Mouse (Mus musculus): ENCODE data around the gene Car11. TPM values are rescaled to one million over a fixed set of nuclear protein-coding genes. Genes with fewer than 3 reads are reported as not detected.

Gene Car11
- polyA plus RNA-seq (2012; rRNA removed), result 18.0 and 20.0 TPM in 2 replicates

DNA sequence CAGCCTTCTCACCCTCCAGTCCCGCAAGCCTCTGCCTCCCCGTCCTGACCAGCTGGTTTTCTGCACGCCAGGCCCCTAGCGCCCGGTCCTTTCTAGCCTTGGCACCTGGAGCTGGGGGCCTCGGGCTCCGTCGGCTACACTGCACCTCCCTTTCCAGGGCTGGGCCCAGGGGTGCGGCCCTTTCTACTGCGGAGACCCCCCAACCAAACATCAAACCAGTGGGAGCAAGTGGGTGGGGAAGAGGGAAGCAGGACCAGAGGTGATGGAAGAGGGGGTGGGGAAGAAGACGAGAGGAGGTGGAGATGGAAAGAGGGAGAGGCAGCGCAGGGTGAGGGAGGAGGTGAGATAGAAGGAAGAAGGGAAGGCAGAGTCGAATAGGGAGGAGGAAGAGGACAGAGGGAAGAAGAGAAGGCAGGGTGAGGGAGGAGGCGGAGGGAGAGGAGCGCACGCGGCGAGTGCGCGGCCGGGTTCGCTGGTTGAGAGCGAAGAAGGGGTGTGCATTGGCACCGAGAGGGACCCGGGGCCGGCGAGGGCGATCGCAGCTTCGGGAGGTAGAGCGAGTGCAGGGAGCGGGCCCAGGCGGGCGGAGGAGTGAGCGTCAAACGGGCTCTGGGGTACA lies at the start of gene Car11:
TSS of gene Car11 (plus strand) at position 321 of the 619 bp plus-strand sequence.

DNA sequence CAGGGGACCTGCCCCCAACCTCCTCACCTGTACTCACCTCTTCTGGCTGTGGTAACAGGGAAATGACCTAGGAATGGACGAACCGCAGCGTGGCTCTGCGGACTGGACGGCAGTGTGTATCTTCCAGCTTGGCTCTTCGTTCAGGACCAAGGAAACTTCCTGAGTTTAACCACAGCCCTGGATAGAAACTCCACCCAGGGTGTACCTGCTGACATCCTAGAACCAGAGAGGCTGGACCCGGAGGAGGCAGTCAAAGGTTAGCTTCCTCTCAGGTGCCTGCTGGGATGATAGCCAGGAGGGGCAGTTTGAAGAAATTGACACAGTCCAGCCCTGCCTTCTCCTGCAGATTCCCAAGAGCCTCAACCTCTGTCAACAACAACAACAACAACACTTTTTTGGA lies 33.5 kb upstream of the Car11 start, which contains the start of gene Fut2:
TSS of gene Fut2 (minus strand) at position 234 of the 400 bp plus-strand sequence.

DNA sequence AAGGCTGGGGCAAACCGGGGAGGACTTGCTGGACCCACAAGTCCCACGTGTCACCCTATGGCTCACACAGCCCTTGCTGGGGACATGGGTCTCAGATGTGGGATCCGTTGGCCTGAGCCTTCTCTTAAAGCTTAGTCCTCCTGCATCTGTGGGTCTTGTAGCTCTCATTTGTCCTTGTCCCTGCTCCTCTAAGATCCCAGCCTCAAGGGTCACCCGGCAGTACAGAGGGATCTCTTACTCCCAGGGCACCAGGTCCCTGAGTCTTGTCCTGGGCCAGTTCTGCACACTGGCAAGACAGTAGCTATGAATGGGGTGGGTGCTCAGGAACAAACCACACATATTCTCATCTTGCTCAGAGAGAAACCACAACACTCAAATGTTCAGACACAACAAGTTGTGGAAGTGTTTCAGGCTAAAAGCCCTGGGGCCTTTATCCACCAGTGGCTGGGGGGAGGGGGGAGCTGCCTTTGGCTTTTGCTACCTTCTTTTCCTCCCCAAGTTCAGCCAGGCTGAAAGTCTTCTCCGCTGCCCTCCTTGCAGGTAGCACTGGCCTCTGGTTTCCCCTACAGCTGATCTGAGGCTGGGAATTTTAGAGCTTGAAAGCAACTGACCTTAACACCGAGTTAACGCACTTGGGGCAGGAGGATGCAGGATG lies 16.1 kb upstream of the Car11 start, which contains the start of gene Ntn5:
TSS of gene Ntn5 (plus strand) at position 627 of the 655 bp plus-strand sequence.

DNA sequence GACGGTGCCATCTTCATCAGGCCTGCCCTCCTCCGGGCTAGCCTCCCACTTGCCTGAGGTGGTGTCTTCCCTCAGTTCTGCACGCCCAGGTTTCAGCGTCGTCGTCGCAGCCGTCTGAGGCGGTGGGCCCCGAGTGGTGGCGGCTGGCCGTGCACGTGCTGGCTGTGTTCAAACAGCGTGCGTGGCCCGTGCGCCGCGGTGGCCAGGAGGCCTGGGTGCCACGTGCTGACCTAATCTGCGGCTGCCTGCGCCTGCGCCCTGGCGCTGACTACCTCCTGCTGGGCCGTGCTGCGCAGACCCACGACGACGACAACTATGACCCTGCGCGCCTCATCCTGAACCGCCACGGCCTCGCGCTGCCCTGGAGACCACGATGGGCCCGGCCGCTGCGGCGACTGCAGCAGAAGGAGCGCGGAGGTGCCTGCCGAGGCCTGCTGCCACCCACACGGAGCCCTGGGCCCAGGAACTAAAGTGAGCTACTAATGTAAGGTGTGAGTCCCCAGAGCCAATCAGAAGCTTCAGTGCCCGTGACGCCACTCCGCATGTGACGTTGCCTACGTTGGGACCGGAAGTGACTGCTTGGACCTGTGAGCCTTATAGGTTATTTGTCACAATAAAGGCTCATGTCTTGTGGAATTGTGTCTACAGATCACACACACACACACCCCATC lies 5.6 kb upstream of the Car11 start, which contains the start of gene Sec1:
TSS of gene Sec1 (minus strand) at position 482 of the 671 bp plus-strand sequence.

DNA sequence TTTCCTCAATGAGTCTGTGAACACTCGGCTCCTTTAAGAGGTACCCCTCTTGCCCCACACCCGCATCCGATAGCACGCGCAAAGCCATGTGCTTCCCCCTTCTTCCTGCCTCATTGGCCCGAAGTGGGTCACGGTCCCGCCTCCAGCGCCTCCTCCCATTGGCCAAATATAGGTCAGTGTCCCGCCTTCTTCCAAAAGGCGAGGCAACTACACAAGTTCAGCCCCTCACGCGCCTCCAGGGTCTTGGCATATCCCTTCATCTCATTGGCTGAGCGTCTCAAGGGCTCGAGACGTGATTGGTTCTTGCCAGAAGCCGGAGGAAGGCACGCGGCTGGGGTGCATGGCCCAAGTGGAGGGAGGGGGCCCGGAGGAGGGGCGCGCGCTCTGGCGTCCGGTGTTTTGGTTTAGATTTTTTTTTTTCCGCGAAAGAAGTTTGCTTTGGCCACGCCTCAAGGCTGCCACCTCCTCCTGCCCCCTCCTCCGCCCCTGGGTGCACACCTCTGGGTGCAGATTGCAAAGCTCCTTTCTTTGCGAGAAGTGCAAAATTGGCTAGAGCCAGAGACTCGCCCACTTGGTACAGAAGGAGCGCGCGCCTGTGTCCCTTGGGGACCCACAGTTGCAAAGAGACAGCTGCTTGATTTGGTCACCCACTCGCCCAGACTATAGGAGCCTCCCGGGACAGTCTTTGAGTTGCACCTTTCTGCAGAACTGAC lies 5.2 kb downstream of the Car11 start, which contains the start of gene Dbp:
TSS of gene Dbp (plus strand) at position 359 of the 713 bp plus-strand sequence.

DNA sequence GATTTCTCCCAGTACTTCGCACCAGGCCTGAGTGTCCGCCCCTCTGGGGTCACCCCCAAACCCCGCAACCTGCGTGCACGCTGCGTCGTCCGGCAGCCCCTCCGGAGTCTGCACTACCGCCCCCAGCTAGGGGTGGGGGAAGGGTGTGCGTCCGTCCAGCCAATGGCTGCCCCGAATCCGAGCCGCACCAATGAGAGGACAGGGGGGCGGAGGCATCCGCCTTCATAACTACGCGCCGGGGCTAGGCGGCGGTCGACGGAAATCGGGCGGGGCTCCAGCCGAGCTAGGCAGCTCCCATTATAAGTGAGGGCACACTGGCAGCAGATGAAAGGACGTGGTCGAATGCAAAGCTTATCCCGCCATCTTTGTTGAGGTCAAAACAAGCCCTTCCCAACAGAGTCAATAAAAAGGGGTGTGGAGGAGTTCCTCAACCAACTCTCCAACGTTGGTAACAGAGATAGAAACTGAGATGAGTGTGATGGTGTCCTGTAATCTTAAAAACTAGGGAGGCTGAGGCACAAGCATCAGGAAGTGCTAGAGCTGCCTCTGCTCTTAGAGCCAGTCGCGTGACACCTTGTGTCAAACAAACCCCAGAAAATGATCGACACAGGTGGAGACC lies 15.6 kb downstream of the Car11 start, which contains the start of gene Rpl18:
TSS of gene Rpl18 (plus strand) at position 368 of the 619 bp plus-strand sequence.

DNA sequence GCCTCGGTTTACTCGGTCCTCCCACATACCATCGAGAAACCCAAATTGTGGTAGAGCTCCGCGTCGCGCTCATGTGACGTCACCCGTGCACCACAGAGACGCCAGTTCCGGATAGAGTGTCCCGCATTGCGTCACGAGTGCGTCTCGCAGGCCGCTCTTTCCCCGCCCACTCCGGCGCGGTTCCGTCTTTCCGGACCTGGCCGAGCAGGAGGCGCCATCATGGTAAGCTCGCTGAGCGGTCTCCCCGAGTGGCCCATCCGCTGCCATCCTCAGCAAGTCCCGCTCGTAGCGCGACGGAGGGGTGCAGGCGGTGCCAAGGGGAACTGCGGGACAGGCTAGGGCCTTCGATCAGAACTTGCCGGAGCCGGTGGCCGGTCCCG lies 18.3 kb downstream of the Car11 start, which contains the start of gene Sphk2:
TSS of gene Sphk2 (minus strand) at position 85 of the 380 bp plus-strand sequence.

DNA sequence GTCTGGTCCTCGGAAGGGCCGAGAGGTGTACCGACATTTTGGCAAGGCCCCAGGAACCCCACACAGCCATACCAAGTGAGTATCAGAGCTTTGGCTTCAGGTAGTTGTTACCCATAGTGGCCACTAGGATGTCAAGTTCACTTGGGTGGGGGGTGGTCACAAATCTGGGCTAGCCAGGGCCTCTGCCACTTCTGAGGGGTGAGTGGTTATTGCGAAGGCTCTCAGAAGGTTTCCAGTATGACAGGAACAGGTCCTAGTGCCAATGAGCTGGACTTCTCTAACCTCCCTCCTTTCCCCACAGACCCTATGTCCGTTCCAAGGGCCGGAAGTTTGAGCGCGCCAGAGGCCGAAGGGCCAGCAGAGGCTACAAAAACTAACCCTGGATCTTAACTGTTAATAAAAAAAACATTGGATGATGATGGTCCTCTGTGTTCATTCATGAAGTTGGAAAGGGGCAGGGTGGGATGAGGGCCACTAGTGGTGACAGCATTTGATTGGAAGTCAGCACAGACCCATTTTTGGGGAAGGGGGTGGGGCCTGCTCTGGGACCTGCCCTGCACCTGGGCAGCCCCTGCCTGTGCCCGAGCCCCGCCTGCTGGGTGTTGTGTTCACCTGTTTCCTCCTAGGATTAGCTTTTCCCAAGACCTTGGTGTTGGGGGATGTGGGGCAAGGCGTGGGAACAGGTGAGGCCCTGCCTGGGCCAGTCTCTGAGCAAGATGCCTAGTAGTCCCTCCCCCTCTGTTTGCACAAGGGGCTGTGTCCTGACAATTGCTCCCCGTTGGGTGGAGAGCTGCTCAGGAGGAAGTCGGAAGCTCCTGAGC lies 21.0 kb downstream of the Car11 start, which contains the start of gene Fam83e:
TSS of gene Fam83e (plus strand) at position 800 of the 821 bp plus-strand sequence.

DNA sequence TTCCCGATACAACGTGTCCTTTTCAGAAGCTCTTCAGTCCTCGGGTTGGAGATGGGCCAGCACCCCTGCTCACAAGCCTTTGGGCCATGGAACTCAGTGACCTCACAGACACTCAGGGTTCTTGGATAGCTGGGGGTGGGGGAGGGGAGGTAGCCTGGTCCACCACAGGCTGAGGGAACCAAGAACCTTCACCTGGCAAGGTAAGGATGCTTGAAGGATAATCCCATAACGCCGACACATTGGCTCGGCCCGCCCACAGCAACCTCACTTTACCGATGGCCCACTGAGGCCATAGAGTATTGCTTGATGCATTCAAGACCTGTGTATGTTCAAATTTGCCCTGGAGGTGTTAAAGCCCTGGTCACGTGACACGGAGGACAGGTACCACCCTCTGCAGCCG lies 26.1 kb downstream of the Car11 start, which contains the start of gene Spaca4:
TSS of gene Spaca4 (minus strand) at position 101 of the 400 bp plus-strand sequence.

Other genes starting within 250 kb of the Car11 start
- gene Ftl1, start 240.0 kb upstream of the Car11 start, polyA plus RNA-seq (2012; rRNA removed), result 3,494 and 4,463 TPM in 2 replicates
- 193 and 194 TPM in 2 replicates for gene Bax, start 232.9 kb upstream of the Car11 start, polyA plus RNA-seq (2012; rRNA removed)
- gene Tulp2, start 218.0 kb upstream of the Car11 start, polyA plus RNA-seq (2012; rRNA removed), result 33.8 and 34.3 TPM in 2 replicates
- gene Gm45808, start 213.0 kb upstream of the Car11 start, polyA plus RNA-seq (2012; rRNA removed), result not detected in 2 replicates
- 5.4 and 8.6 TPM in 2 replicates for gene Dhdh, start 211.0 kb upstream of the Car11 start, polyA plus RNA-seq (2012; rRNA removed)
- gene Nucb1, start 189.4 kb upstream of the Car11 start, polyA plus RNA-seq (2012; rRNA removed), result 409 and 461 TPM in 2 replicates
- gene Ppp1r15a, start 173.6 kb upstream of the Car11 start, polyA plus RNA-seq (2012; rRNA removed), result 57.1 and 60.9 TPM in 2 replicates
- gene Plekha4, start 173.5 kb upstream of the Car11 start, polyA plus RNA-seq (2012; rRNA removed), result 29.4 and 35.1 TPM in 2 replicates
- 1.4 and 3.4 TPM in 2 replicates for gene Hsd17b14, start 144.9 kb upstream of the Car11 start, polyA plus RNA-seq (2012; rRNA removed)
- 129 and 164 TPM in 2 replicates for gene Bcat2, start 129.7 kb upstream of the Car11 start, polyA plus RNA-seq (2012; rRNA removed)
- 0.21 and 0.23 TPM in 2 replicates for gene Fgf21, start 84.4 kb upstream of the Car11 start, polyA plus RNA-seq (2012; rRNA removed)
- gene Fut1, start 82.6 kb upstream of the Car11 start, polyA plus RNA-seq (2012; rRNA removed), result 0.13 and 0.14 TPM in 2 replicates
- gene Izumo1, start 78.0 kb upstream of the Car11 start, polyA plus RNA-seq (2012; rRNA removed), result 0.38 and 0.40 TPM in 2 replicates
- 34.6 and 43.6 TPM in 2 replicates for gene Rasip1, start 72.4 kb upstream of the Car11 start, polyA plus RNA-seq (2012; rRNA removed)
- 9.0 and 9.6 TPM in 2 replicates for gene Mamstr, start 59.9 kb upstream of the Car11 start, polyA plus RNA-seq (2012; rRNA removed)
- 8.6 and 9.1 TPM in 2 replicates for gene Fut2, start 33.4 kb upstream of the Car11 start, polyA plus RNA-seq (2012; rRNA removed)
- 1.6 and 2.1 TPM in 2 replicates for gene Ntn5, start 15.8 kb upstream of the Car11 start, polyA plus RNA-seq (2012; rRNA removed)
- gene Sec1, start 5.4 kb upstream of the Car11 start, polyA plus RNA-seq (2012; rRNA removed), result 0.73 and 0.98 TPM in 2 replicates
- 92.6 and 115 TPM in 2 replicates for gene Dbp, start 5.2 kb downstream of the Car11 start, polyA plus RNA-seq (2012; rRNA removed)
- 1,751 and 1,782 TPM in 2 replicates for gene Rpl18, start 15.6 kb downstream of the Car11 start, polyA plus RNA-seq (2012; rRNA removed)
- 88.6 and 89.2 TPM in 2 replicates for gene Sphk2, start 18.2 kb downstream of the Car11 start, polyA plus RNA-seq (2012; rRNA removed)
- 1.4 and 2.3 TPM in 2 replicates for gene Fam83e, start 21.4 kb downstream of the Car11 start, polyA plus RNA-seq (2012; rRNA removed)
- gene Spaca4, start 26.0 kb downstream of the Car11 start, polyA plus RNA-seq (2012; rRNA removed), result not detected in 2 replicates
- gene Lmtk3, start 83.9 kb downstream of the Car11 start, polyA plus RNA-seq (2012; rRNA removed), result 14.7 and 15.5 TPM in 2 replicates
- 1.00 and 1.4 TPM in 2 replicates for gene Sult2b1, start 84.8 kb downstream of the Car11 start, polyA plus RNA-seq (2012; rRNA removed)
- gene Cyth2, start 114.7 kb downstream of the Car11 start, polyA plus RNA-seq (2012; rRNA removed), result 53.4 and 103 TPM in 2 replicates
- gene Kcnj14, start 124.9 kb downstream of the Car11 start, polyA plus RNA-seq (2012; rRNA removed), result 0.96 and 1.2 TPM in 2 replicates
- gene Grwd1, start 131.1 kb downstream of the Car11 start, polyA plus RNA-seq (2012; rRNA removed), result 38.0 and 40.6 TPM in 2 replicates
- 330 and 392 TPM in 2 replicates for gene Kdelr1, start 172.9 kb downstream of the Car11 start, polyA plus RNA-seq (2012; rRNA removed)
- gene Grin2d, start 178.5 kb downstream of the Car11 start, polyA plus RNA-seq (2012; rRNA removed), result 4.1 and 7.2 TPM in 2 replicates
- gene Syngr4, start 196.9 kb downstream of the Car11 start, polyA plus RNA-seq (2012; rRNA removed), result 0.87 and 1.5 TPM in 2 replicates
- gene Tmem143, start 197.1 kb downstream of the Car11 start, polyA plus RNA-seq (2012; rRNA removed), result 50.4 and 51.3 TPM in 2 replicates
- 491 and 520 TPM in 2 replicates for gene Emp3, start 221.6 kb downstream of the Car11 start, polyA plus RNA-seq (2012; rRNA removed)
- gene Ccdc114, start 224.2 kb downstream of the Car11 start, polyA plus RNA-seq (2012; rRNA removed), result 19.9 and 20.0 TPM in 2 replicates

Measured in ovary, adult 2 months (tissue).